Mouse (Mus musculus) liver, adult 2 months (tissue): ENCODE measurements around the gene H2-Oa.

Experiments used
- CTCF ChIP-seq: fragments of 200-500 bp; IDR thresholded peaks from 2 replicates; pipeline ENCODE4 v1.5.1; 2011; ENCODE audit warnings: low read depth, low read length, control low read depth
- POLR2A ChIP-seq: fragments of 200-500 bp; IDR thresholded peaks from 2 replicates; pipeline ENCODE4 v1.6.1; 2011; ENCODE audit warnings: low read length, control low read depth; ENCODE audit not compliant: insufficient read depth; ENCODE audit errors: extremely low read depth

- TF ChIP-seq CTCF: no peak
- no peak for TF ChIP-seq POLR2A
These were observed 22.0 kb downstream of the H2-Oa start for GRCm38 (mm10) chr17:34114114-34114513.
